8 mouse cellular contexts compared by ENCODE assay signal in genomic region chr9:120020285-120020890, GRCm38 (mm10). TPM values are rescaled to one million over a fixed set of nuclear protein-coding genes. Genes with fewer than 3 reads are reported as not detected.
DNase-seq lines count a peak whose midpoint lies in the region; ATAC-seq and TF ChIP-seq lines count a peak whose summit lies in the region.

No protein-coding gene starts in this region.

- H3K9ac ChIP-seq in kidney, embryonic 16.5 days (replicated peaks; ENCODE audit: low read length), result no peak overlapping the region

- no peak for ATAC-seq in kidney, embryonic 16.5 days (ENCODE audit: low FRiP score, low TSS enrichment)
- 0 out of 2 replicates have a peak, but pooled peaks have one; percentile 19 for ATAC-seq in monocyte, adult 5-6 weeks (replicated peaks; ENCODE audit: insufficient number of reproducible peaks, low FRiP score, low TSS enrichment, poor library complexity, severe bottlenecking)

- 36% methylated on average over 7 of the region's 7 CpGs for WGBS in kidney, embryonic 16.5 days

- no peak for TF ChIP-seq POLR2A in brain, embryonic 14.5 days (IDR thresholded peaks at IDR 0.05; ENCODE audit: borderline replicate concordance, extremely low read depth, insufficient read depth, insufficient read length, poor library complexity, severe bottlenecking)

- no peak overlapping the region for H3K4me2 ChIP-seq in kidney, embryonic 16.5 days (replicated peaks; ENCODE audit: low read depth, low read length)

- H3K4me3 ChIP-seq in kidney, embryonic 16.5 days (ENCODE audit: low read length), result no peak overlapping the region

- DNase-seq in kidney, adult 11 months, result peak; percentile 63
- peak; percentile 76 for DNase-seq in brain, embryonic 14.5 days (ENCODE audit: low read depth)
- peak; percentile 67 for DNase-seq in fibroblast of lung, adult 2 months (ENCODE audit: low read depth)
- DNase-seq in heart, postnatal 36 days, result peak; percentile 79 to 85
- peak; percentile 71 to 84 for DNase-seq in left cerebral cortex, adult 18-20 months (ENCODE audit: low spot score in 2 of 2)
- peak; percentile 81 for DNase-seq in splenic B cell, adult 2 months (ENCODE audit: low read depth, low spot score)

- no peaks in the 10 kb centered on the region for H3K36me3 ChIP-seq in kidney, embryonic 16.5 days (ENCODE audit: insufficient read depth, low read length)
- no peaks in the 10 kb centered on the region for H3K36me3 ChIP-seq in splenic B cell, adult 2 months (ENCODE audit: control insufficient read depth, insufficient read depth, low read length, poor library complexity, severe bottlenecking)

- no peaks in the 10 kb centered on the region for H3K27me3 ChIP-seq in kidney, embryonic 16.5 days (ENCODE audit: insufficient read depth, low read length)
- no peaks in the 10 kb centered on the region for H3K27me3 ChIP-seq in splenic B cell, adult 2 months (ENCODE audit: control insufficient read depth, insufficient read depth, low read length, poor library complexity, severe bottlenecking)

- H3K4me1 ChIP-seq in kidney, embryonic 16.5 days (ENCODE audit: insufficient read depth, low read length), result no peaks in the 10 kb centered on the region

- intact Hi-C loops in heart, postnatal 36 days (cut with DNase I), result loop anchor here (2.0 kb wide), 1 partner anchor 52 kb away; no protein-coding TSS in a partner anchor

- no peak overlapping the region for H3K27ac ChIP-seq in kidney, embryonic 16.5 days (ENCODE audit: low read length)

- H3K9me3 ChIP-seq in kidney, embryonic 16.5 days (ENCODE audit: low read length), result no peaks in the 10 kb centered on the region

- peak; percentile 64; the same call in 1 of the 2 replicates for TF ChIP-seq CTCF in brain, embryonic 14.5 days (IDR thresholded peaks at IDR 0.05; ENCODE audit: borderline replicate concordance, extremely low read depth, insufficient read depth, insufficient read length)

RNA-seq across cellular contexts. Expression of gene Xirp1, which starts 3.0 kb away (rescaled TPM):
- polyA plus RNA-seq in kidney, embryonic 16.5 days (2015; fragmentation: Nextera tagmentation; extraction: Ambion mirVana), result 0.22 and 0.23 TPM in 2 replicates
- polyA plus RNA-seq in brain, embryonic 14.5 days (2012; rRNA removed), result 0.01 TPM in 1 of 2 replicates, not detected in the other
- total RNA-seq in heart, postnatal 36 days (2021), result 100 to 1,000 TPM; 122 to 127 TPM
- under 1 TPM; 0.07 to 0.12 TPM for total RNA-seq in left cerebral cortex, adult 18-20 months (2021)
- 0.76 to 2.0 TPM (median 1.7 TPM) in 3 replicates for total RNA-seq in monocyte, adult 5-6 weeks (2017)

RNA-seq across cellular contexts. Expression of gene Csrnp1, which starts 35.9 kb away (rescaled TPM):
- 7.1 and 8.7 TPM in 2 replicates for polyA plus RNA-seq in kidney, embryonic 16.5 days (2015; fragmentation: Nextera tagmentation; extraction: Ambion mirVana)
- 3.4 and 4.9 TPM in 2 replicates for polyA plus RNA-seq in brain, embryonic 14.5 days (2012; rRNA removed)
- 10 to 100 TPM; 11.1 to 29.3 TPM for total RNA-seq in heart, postnatal 36 days (2021)
- total RNA-seq in left cerebral cortex, adult 18-20 months (2021), result 10 to 100 TPM; 20.5 to 26.8 TPM
- 46.8 to 67.3 TPM (median 52.6 TPM) in 3 replicates for total RNA-seq in monocyte, adult 5-6 weeks (2017)

RNA-seq across cellular contexts. Expression of gene Cx3cr1, which starts 49.3 kb away (rescaled TPM):
- 5.3 and 7.9 TPM in 2 replicates for polyA plus RNA-seq in kidney, embryonic 16.5 days (2015; fragmentation: Nextera tagmentation; extraction: Ambion mirVana)
- 4.4 and 6.4 TPM in 2 replicates for polyA plus RNA-seq in brain, embryonic 14.5 days (2012; rRNA removed)
- 1 to 10 TPM; 3.1 to 5.4 TPM for total RNA-seq in heart, postnatal 36 days (2021)
- 10 to 100 TPM; 26.6 to 28.4 TPM for total RNA-seq in left cerebral cortex, adult 18-20 months (2021)
- 220 to 263 TPM (median 252 TPM) in 3 replicates for total RNA-seq in monocyte, adult 5-6 weeks (2017)

Comparison
In these comparisons a context has a peak if more than half of its experiments do, and no peak if none do; other contexts are left out.
1. RNA of gene Xirp1, which starts 3.0 kb away (total RNA-seq): 122 to 127 TPM in heart, postnatal 36 days; 0.76 to 2.0 TPM in monocyte, adult 5-6 weeks and 0.07 to 0.12 TPM in left cerebral cortex, adult 18-20 months; every median in the first group is over 10 times any median in the second.
2. RNA of gene Cx3cr1, which starts 49.3 kb away (total RNA-seq): 220 to 263 TPM in monocyte, adult 5-6 weeks and 26.6 to 28.4 TPM in left cerebral cortex, adult 18-20 months; 3.1 to 5.4 TPM in heart, postnatal 36 days; every median in the first group is over 4 times any median in the second.
3. Peak in every context shown above with its lines, with median percentiles within 50 percentile points of each other: DNase-seq.